Mouse (Mus musculus): ENCODE data around the gene Atg10. TPM values are rescaled to one million over a fixed set of nuclear protein-coding genes. Genes with fewer than 3 reads are reported as not detected.
A peak's percentile ranks its signal among the peaks of the same experiment; 100 is the strongest.
"Not testable (repeated sequence)": the region's sequence is repeated elsewhere in the genome, so short reads cannot be mapped to it uniquely, and the experiment has no call there.

Gene Atg10
- polyA plus RNA-seq, 1 experiment from 2014 or later: 21.5 TPM

DNA sequence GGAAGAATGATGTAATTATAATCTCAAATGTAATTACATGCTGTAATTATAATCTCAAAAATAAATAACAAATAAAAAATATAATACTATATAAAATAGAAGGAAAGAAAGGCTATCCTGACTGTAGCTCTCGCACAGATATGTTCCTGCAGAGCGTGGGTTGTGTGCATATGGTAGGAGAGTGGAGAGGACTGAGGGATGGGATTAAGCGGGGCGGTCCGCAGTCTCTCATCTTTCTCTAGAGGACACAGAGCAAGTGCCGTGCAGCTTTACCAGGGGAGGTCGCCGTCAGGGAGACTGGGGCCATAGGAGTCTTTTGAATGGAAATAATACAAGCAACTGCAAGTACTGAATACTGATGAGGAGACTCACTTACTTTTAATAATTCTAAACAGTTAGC lies 263.2 kb downstream of the Atg10 start:
- Histone ChIP-seq H3K4me1 (replicated peaks) (no peaks in the 10 kb centered on the region), H3K36me3 (no peaks in the 10 kb centered on the region), H3K4me2 (no peak overlapping the region), H3K27me3 (no peaks in the 10 kb centered on the region), H3K27ac (replicated peaks) (no peak overlapping the region), H3K9me3 (0 out of 2 replicates have a peak, but pooled peaks cover 8% of the 10 kb centered on the region), H3K9ac (no peak overlapping the region), H3K4me3 (no peak overlapping the region)
- ATAC-seq (ENCODE audit: low read depth): no peak
- WGBS: 83% methylated on average over 8 of the region's 8 CpGs

- H3K27me3 ChIP-seq: no peaks in the 10 kb centered on the region
- no peak for ATAC-seq (ENCODE audit: low read depth)
- 52% methylated on average over 2 of the region's 2 CpGs for WGBS
- H3K4me2 ChIP-seq: no peak overlapping the region
- H3K9ac ChIP-seq: no peak overlapping the region
- 0 out of 2 replicates have a peak, but pooled peaks cover 8% of the 10 kb centered on the region for H3K9me3 ChIP-seq
- H3K4me1 ChIP-seq (replicated peaks): no peaks in the 10 kb centered on the region
- no peaks in the 10 kb centered on the region for H3K36me3 ChIP-seq
- H3K4me3 ChIP-seq: no peak overlapping the region
- H3K27ac ChIP-seq (replicated peaks): no peak overlapping the region
Observed at GRCm38 (mm10) chr13:90958894-90959293, 264.9 kb downstream of the Atg10 start.

GRCm38 (mm10) chr13:90939600-90939999 lies 284.2 kb downstream of the Atg10 start:
- 85% methylated on average over 5 of the region's 5 CpGs for WGBS
- no peaks in the 10 kb centered on the region for H3K4me1 ChIP-seq (replicated peaks)
- no peaks in the 10 kb centered on the region for H3K36me3 ChIP-seq
- H3K4me3 ChIP-seq: no peak overlapping the region
- no peaks in the 10 kb centered on the region for H3K9me3 ChIP-seq
- H3K27me3 ChIP-seq: no peaks in the 10 kb centered on the region
- H3K9ac ChIP-seq: no peak overlapping the region
- no peak for ATAC-seq (ENCODE audit: low read depth)
- no peak overlapping the region for H3K27ac ChIP-seq (replicated peaks)
- H3K4me2 ChIP-seq: no peak overlapping the region

DNA sequence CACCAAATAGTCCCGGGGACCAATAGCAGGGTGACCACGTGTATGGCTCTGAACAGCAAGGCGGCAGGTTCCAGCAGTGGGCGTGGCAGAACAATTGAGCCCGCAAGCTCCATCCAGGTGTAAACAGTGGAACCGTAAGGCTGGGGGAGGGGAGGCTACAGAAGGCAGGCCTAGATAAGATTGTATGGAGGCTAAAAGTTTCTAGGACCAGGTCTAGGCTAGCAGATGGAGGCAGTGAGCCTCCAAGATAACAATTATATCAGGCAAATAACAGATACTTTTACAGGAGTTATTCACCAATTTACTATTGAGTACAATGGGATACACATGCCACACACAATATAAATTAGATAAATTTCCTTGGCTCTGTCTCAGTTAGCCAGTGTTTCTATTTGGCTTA lies 284.6 kb downstream of the Atg10 start:
- ATAC-seq (ENCODE audit: low read depth): no peak
- H3K27me3 ChIP-seq: no peaks in the 10 kb centered on the region
- no peaks in the 10 kb centered on the region for H3K9me3 ChIP-seq
- H3K36me3 ChIP-seq: no peaks in the 10 kb centered on the region
- H3K4me3 ChIP-seq: no peak overlapping the region
- no peak overlapping the region for H3K9ac ChIP-seq
- no peak overlapping the region for H3K4me2 ChIP-seq
- H3K27ac ChIP-seq (replicated peaks): no peak overlapping the region
- no peaks in the 10 kb centered on the region for H3K4me1 ChIP-seq (replicated peaks)
- 73% methylated on average over 6 of the region's 6 CpGs for WGBS

DNA sequence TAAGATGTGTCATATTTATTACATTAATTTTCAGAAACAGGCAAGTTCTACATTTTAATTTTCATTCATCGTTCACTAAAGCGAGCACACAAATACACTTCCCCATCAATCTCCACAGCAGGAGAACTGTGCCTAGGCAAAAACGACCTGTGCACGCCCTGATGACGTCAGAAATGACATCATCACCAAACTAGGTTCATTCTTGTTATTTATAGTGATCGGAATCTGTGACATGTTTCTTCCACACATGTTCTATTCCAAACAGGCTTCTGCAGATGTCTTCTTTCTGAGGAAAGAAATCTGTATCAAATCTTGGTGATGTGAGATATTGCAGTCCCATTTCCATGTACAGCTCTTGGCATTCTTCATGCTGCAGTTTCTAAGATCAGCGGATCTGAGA lies 287.9 kb downstream of the Atg10 start:
- Histone ChIP-seq H3K4me2 (no peak overlapping the region), H3K27ac (replicated peaks) (no peak overlapping the region), H3K36me3 (no peaks in the 10 kb centered on the region), H3K9ac (no peak overlapping the region), H3K4me3 (no peak overlapping the region), H3K27me3 (no peaks in the 10 kb centered on the region), H3K9me3 (no peaks in the 10 kb centered on the region), H3K4me1 (replicated peaks) (no peaks in the 10 kb centered on the region)
- no peak for ATAC-seq (ENCODE audit: low read depth)
- WGBS: 86% methylated on average over 7 of the region's 7 CpGs

- H3K36me3 ChIP-seq: peaks cover 11% of the 10 kb centered on the region; the same call in 1 of the 2 replicates
- no peak overlapping the region for H3K4me2 ChIP-seq
- no peak overlapping the region for H3K9ac ChIP-seq
- no peak overlapping the region for H3K4me3 ChIP-seq
- no peak overlapping the region for H3K27ac ChIP-seq (replicated peaks)
- no peaks in the 10 kb centered on the region for H3K9me3 ChIP-seq
- no peak for ATAC-seq (ENCODE audit: low read depth)
- H3K27me3 ChIP-seq: no peaks in the 10 kb centered on the region
- 72% methylated on average over 3 of the region's 3 CpGs for WGBS
- no peaks in the 10 kb centered on the region for H3K4me1 ChIP-seq (replicated peaks)
Observed at GRCm38 (mm10) chr13:90933256-90933655, 290.5 kb downstream of the Atg10 start.

- no peak for ATAC-seq (ENCODE audit: low read depth)
- Histone ChIP-seq H3K27ac (replicated peaks) (no peak overlapping the region), H3K9ac (no peak overlapping the region), H3K36me3 (peaks cover 44% of the 10 kb centered on the region), H3K4me1 (replicated peaks) (no peaks in the 10 kb centered on the region), H3K4me2 (no peak overlapping the region), H3K4me3 (no peak overlapping the region), H3K9me3 (no peaks in the 10 kb centered on the region), H3K27me3 (no peaks in the 10 kb centered on the region)
- 22% methylated on average over 5 of the region's 5 CpGs for WGBS
Observed at GRCm38 (mm10) chr13:90929847-90930246, 293.9 kb downstream of the Atg10 start.

GRCm38 (mm10) chr13:90928266-90928665 lies 295.5 kb downstream of the Atg10 start:
- not testable (repeated sequence) for H3K27ac ChIP-seq (replicated peaks); H3K9ac ChIP-seq; H3K4me3 ChIP-seq; H3K9me3 ChIP-seq; H3K4me2 ChIP-seq; ATAC-seq (ENCODE audit: low read depth); H3K4me1 ChIP-seq (replicated peaks); H3K27me3 ChIP-seq
- 96% methylated on average over 9 of the region's 10 CpGs for WGBS
- peaks cover 46% of the 10 kb centered on the region for H3K36me3 ChIP-seq

- Histone ChIP-seq H3K27me3 (no peaks in the 10 kb centered on the region), H3K9me3 (no peaks in the 10 kb centered on the region), H3K9ac (no peak overlapping the region), H3K27ac (replicated peaks) (no peak overlapping the region), H3K4me3 (no peak overlapping the region), H3K4me1 (replicated peaks) (peaks cover 7% of the 10 kb centered on the region), H3K36me3 (peaks cover 46% of the 10 kb centered on the region), H3K4me2 (no peak overlapping the region)
- ATAC-seq (ENCODE audit: low read depth): no peak
- 79% methylated on average over 5 of the region's 5 CpGs for WGBS
Observed at GRCm38 (mm10) chr13:90926938-90927633, 296.7 kb downstream of the Atg10 start.

GRCm38 (mm10) chr13:90926125-90926765 lies 297.5 kb downstream of the Atg10 start:
- 88% methylated on average over 7 of the region's 7 CpGs for WGBS
- no peak for ATAC-seq (ENCODE audit: low read depth)

DNA sequence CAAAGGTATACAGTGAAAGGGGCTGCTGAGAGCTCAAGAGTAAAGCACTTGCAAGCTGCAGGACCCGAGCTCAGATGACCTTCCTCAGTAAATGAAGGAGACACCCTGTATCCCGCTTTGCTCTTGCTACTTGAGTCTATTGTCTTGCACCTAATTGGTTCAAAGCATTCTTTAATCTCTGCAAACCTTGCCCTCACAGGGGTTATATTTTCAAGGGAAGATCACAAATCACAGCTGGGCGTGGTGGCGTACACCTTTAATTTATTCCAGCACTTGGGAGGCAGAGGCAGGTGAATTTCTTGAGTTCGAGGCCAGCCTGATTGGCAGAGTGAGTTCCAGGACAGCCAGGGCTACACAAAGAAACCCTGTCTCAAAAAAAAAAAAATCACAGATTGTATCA lies 298.6 kb downstream of the Atg10 start:
- no peak overlapping the region for H3K4me2 ChIP-seq
- H3K4me3 ChIP-seq: no peak overlapping the region
- peaks cover 46% of the 10 kb centered on the region for H3K36me3 ChIP-seq
- H3K27me3 ChIP-seq: no peaks in the 10 kb centered on the region
- no peaks in the 10 kb centered on the region for H3K9me3 ChIP-seq
- no peak for ATAC-seq (ENCODE audit: low read depth)
- no peak overlapping the region for H3K9ac ChIP-seq
- H3K27ac ChIP-seq (replicated peaks): no peak overlapping the region
- 91% methylated on average over 5 of the region's 5 CpGs for WGBS
- peaks cover 7% of the 10 kb centered on the region for H3K4me1 ChIP-seq (replicated peaks)

More at GRCm38 (mm10) chr13:90926125-90926765, 297.5 kb downstream of the Atg10 start:
- no peak overlapping the region for H3K4me2 ChIP-seq
- no peaks in the 10 kb centered on the region for H3K27me3 ChIP-seq
- no peaks in the 10 kb centered on the region for H3K9me3 ChIP-seq
- no peak overlapping the region for H3K4me3 ChIP-seq
- no peak overlapping the region for H3K9ac ChIP-seq
- H3K4me1 ChIP-seq (replicated peaks): peaks cover 7% of the 10 kb centered on the region
- H3K36me3 ChIP-seq: peaks cover 46% of the 10 kb centered on the region
- H3K27ac ChIP-seq (replicated peaks): no peak overlapping the region

DNA sequence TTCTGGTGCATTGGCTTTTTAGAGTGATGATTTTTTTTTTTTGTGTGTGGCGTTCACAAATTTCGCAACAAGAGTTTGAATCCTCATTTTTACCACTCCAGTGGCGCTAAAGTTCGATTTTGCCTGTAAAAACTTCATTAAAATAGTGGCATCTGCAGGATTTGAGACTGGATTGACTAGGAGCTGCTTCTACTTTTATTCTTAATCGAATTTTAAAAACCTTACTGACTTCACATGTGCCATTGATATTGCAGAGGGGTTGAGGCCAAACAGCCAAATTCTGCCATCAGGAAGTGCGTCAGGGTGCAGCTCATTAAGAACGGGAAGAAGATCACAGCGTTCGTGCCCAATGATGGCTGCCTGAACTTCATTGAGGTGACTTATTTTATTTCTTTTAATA lies 299.7 kb downstream of the Atg10 start:
- Histone ChIP-seq H3K9ac (peak overlapping the region; percentile 94), H3K4me1 (replicated peaks) (peaks cover 7% of the 10 kb centered on the region), H3K9me3 (no peaks in the 10 kb centered on the region), H3K4me2 (peak overlapping the region; percentile 83), H3K27me3 (no peaks in the 10 kb centered on the region), H3K27ac (replicated peaks) (no peak overlapping the region), H3K36me3 (peaks cover 43% of the 10 kb centered on the region), H3K4me3 (peak overlapping the region; percentile 83)
- 48% methylated on average over 9 of the region's 9 CpGs for WGBS
- ATAC-seq (ENCODE audit: low read depth): no peak

Data from neural tube, embryonic 13.5 days (tissue).